Mouse (Mus musculus): ENCODE results near the gene Abo. TPM values are rescaled to one million over a fixed set of nuclear protein-coding genes. Genes with fewer than 3 reads are reported as not detected.
A peak's percentile ranks its signal among the peaks of the same experiment; 100 is the strongest.
"Not testable (repeated sequence)": the region's sequence is repeated elsewhere in the genome, so short reads cannot be mapped to it uniquely, and the experiment has no call there.

The Abo gene
- polyA plus RNA-seq, 1 experiment: not detected

- Histone ChIP-seq H3K4me3 (ENCODE audit: insufficient read depth, low read depth, low read length) (peak overlapping the region; percentile 91), H3K36me3 (ENCODE audit: control insufficient read depth, insufficient read depth, low read length) (no peaks in the 10 kb centered on the region; the same call in 1 of the 2 replicates), H3K4me1 (ENCODE audit: control insufficient read depth, insufficient read depth, low read length) (peaks cover 13% of the 10 kb centered on the region), H3K27ac (ENCODE audit: insufficient read depth, low read depth, low read length) (no peak overlapping the region), H3K27me3 (replicated peaks; ENCODE audit: control insufficient read depth, insufficient read depth, low read length) (no peaks in the 10 kb centered on the region)
- WGBS: 3% methylated on average over 7 of the region's 7 CpGs
- DNase-seq: no peak
- TF ChIP-seq CTCF (conservative IDR thresholded peaks at IDR 0.05; ENCODE audit: insufficient read depth, insufficient read length, low read depth, low read length): no peak
- TF ChIP-seq POLR2A (IDR thresholded peaks at IDR 0.05; ENCODE audit: low read depth, low read length): no peak
These were observed 37.1 kb upstream of the Abo start for GRCm38 (mm10) chr2:26901834-26902400.

GRCm38 (mm10) chr2:26900731-26901130, 36.0 kb upstream of the Abo start:
- H3K27me3 ChIP-seq (replicated peaks; ENCODE audit: control insufficient read depth, insufficient read depth, low read length): no peaks in the 10 kb centered on the region
- no peak for DNase-seq
- no peaks in the 10 kb centered on the region; the same call in 1 of the 2 replicates for H3K36me3 ChIP-seq (ENCODE audit: control insufficient read depth, insufficient read depth, low read length)
- no peak overlapping the region for H3K27ac ChIP-seq (ENCODE audit: insufficient read depth, low read depth, low read length)
- no peak overlapping the region for H3K4me3 ChIP-seq (ENCODE audit: insufficient read depth, low read depth, low read length)
- WGBS: 62% methylated on average over 1 of the region's 1 CpGs
- TF ChIP-seq POLR2A (IDR thresholded peaks at IDR 0.05; ENCODE audit: low read depth, low read length) (no peak), CTCF (conservative IDR thresholded peaks at IDR 0.05; ENCODE audit: insufficient read depth, insufficient read length, low read depth, low read length) (no peak)
- peaks cover 13% of the 10 kb centered on the region for H3K4me1 ChIP-seq (ENCODE audit: control insufficient read depth, insufficient read depth, low read length)

GRCm38 (mm10) chr2:26895898-26896297, 31.1 kb upstream of the Abo start:
- no peak overlapping the region for H3K27ac ChIP-seq (ENCODE audit: insufficient read depth, low read depth, low read length)
- DNase-seq: no peak
- H3K27me3 ChIP-seq (replicated peaks; ENCODE audit: control insufficient read depth, insufficient read depth, low read length): no peaks in the 10 kb centered on the region
- H3K4me3 ChIP-seq (ENCODE audit: insufficient read depth, low read depth, low read length): no peak overlapping the region
- TF ChIP-seq CTCF (conservative IDR thresholded peaks at IDR 0.05; ENCODE audit: insufficient read depth, insufficient read length, low read depth, low read length): no peak
- TF ChIP-seq POLR2A (IDR thresholded peaks at IDR 0.05; ENCODE audit: low read depth, low read length): no peak
- peaks cover 1% of the 10 kb centered on the region for H3K36me3 ChIP-seq (ENCODE audit: control insufficient read depth, insufficient read depth, low read length)
- 90% methylated on average over 4 of the region's 4 CpGs for WGBS
- no peaks in the 10 kb centered on the region for H3K4me1 ChIP-seq (ENCODE audit: control insufficient read depth, insufficient read depth, low read length)

GRCm38 (mm10) chr2:26886170-26886569, 21.4 kb upstream of the Abo start:
- not testable (repeated sequence) for H3K27ac ChIP-seq (ENCODE audit: insufficient read depth, low read depth, low read length); H3K27me3 ChIP-seq (replicated peaks; ENCODE audit: control insufficient read depth, insufficient read depth, low read length); H3K4me3 ChIP-seq (ENCODE audit: insufficient read depth, low read depth, low read length); DNase-seq; H3K4me1 ChIP-seq (ENCODE audit: control insufficient read depth, insufficient read depth, low read length); H3K36me3 ChIP-seq (ENCODE audit: control insufficient read depth, insufficient read depth, low read length)
- WGBS: 46% methylated on average over 4 of the region's 4 CpGs

GRCm38 (mm10) chr2:26885541-26885940, 20.8 kb upstream of the Abo start:
- DNase-seq; H3K27ac ChIP-seq (ENCODE audit: insufficient read depth, low read depth, low read length); H3K4me1 ChIP-seq (ENCODE audit: control insufficient read depth, insufficient read depth, low read length); H3K4me3 ChIP-seq (ENCODE audit: insufficient read depth, low read depth, low read length); H3K36me3 ChIP-seq (ENCODE audit: control insufficient read depth, insufficient read depth, low read length); H3K27me3 ChIP-seq (replicated peaks; ENCODE audit: control insufficient read depth, insufficient read depth, low read length): not testable (repeated sequence)
- WGBS: 86% methylated on average over 2 of the region's 2 CpGs

GRCm38 (mm10) chr2:26878571-26878970, 13.8 kb upstream of the Abo start:
- H3K4me3 ChIP-seq (ENCODE audit: insufficient read depth, low read depth, low read length): no peak overlapping the region
- no peak for TF ChIP-seq CTCF (conservative IDR thresholded peaks at IDR 0.05; ENCODE audit: insufficient read depth, insufficient read length, low read depth, low read length)
- TF ChIP-seq POLR2A (IDR thresholded peaks at IDR 0.05; ENCODE audit: low read depth, low read length): no peak
- H3K36me3 ChIP-seq (ENCODE audit: control insufficient read depth, insufficient read depth, low read length): no peaks in the 10 kb centered on the region
- DNase-seq: no peak
- no peaks in the 10 kb centered on the region for H3K27me3 ChIP-seq (replicated peaks; ENCODE audit: control insufficient read depth, insufficient read depth, low read length)
- no peaks in the 10 kb centered on the region for H3K4me1 ChIP-seq (ENCODE audit: control insufficient read depth, insufficient read depth, low read length)
- no peak overlapping the region for H3K27ac ChIP-seq (ENCODE audit: insufficient read depth, low read depth, low read length)

GRCm38 (mm10) chr2:26870666-26871065, 5.9 kb upstream of the Abo start:
- no peak for DNase-seq
- Histone ChIP-seq H3K4me1 (ENCODE audit: control insufficient read depth, insufficient read depth, low read length) (no peaks in the 10 kb centered on the region), H3K27ac (ENCODE audit: insufficient read depth, low read depth, low read length) (no peak overlapping the region), H3K27me3 (replicated peaks; ENCODE audit: control insufficient read depth, insufficient read depth, low read length) (no peaks in the 10 kb centered on the region; the same call in 1 of the 2 replicates), H3K4me3 (ENCODE audit: insufficient read depth, low read depth, low read length) (no peak overlapping the region), H3K36me3 (ENCODE audit: control insufficient read depth, insufficient read depth, low read length) (no peaks in the 10 kb centered on the region)
- WGBS: 66% methylated on average over 6 of the region's 6 CpGs
- TF ChIP-seq POLR2A (IDR thresholded peaks at IDR 0.05; ENCODE audit: low read depth, low read length) (no peak), CTCF (conservative IDR thresholded peaks at IDR 0.05; ENCODE audit: insufficient read depth, insufficient read length, low read depth, low read length) (no peak)

GRCm38 (mm10) chr2:26862856-26863255, 1.9 kb downstream of the Abo start:
- TF ChIP-seq POLR2A (IDR thresholded peaks at IDR 0.05; ENCODE audit: low read depth, low read length) (no peak), CTCF (conservative IDR thresholded peaks at IDR 0.05; ENCODE audit: insufficient read depth, insufficient read length, low read depth, low read length) (no peak)
- no peak for DNase-seq
- H3K27me3 ChIP-seq (replicated peaks; ENCODE audit: control insufficient read depth, insufficient read depth, low read length): no peaks in the 10 kb centered on the region
- H3K27ac ChIP-seq (ENCODE audit: insufficient read depth, low read depth, low read length): no peak overlapping the region
- 74% methylated on average over 3 of the region's 3 CpGs for WGBS
- no peaks in the 10 kb centered on the region for H3K4me1 ChIP-seq (ENCODE audit: control insufficient read depth, insufficient read depth, low read length)
- H3K36me3 ChIP-seq (ENCODE audit: control insufficient read depth, insufficient read depth, low read length): no peaks in the 10 kb centered on the region
- H3K4me3 ChIP-seq (ENCODE audit: insufficient read depth, low read depth, low read length): no peak overlapping the region
